Mouse (Mus musculus): ENCODE measurements around the gene 2310061I04Rik. TPM values are rescaled to one million over a fixed set of nuclear protein-coding genes. Genes with fewer than 3 reads are reported as not detected.

The 2310061I04Rik gene
- polyA plus RNA-seq, 1 experiment, result 36.9 TPM

DNA sequence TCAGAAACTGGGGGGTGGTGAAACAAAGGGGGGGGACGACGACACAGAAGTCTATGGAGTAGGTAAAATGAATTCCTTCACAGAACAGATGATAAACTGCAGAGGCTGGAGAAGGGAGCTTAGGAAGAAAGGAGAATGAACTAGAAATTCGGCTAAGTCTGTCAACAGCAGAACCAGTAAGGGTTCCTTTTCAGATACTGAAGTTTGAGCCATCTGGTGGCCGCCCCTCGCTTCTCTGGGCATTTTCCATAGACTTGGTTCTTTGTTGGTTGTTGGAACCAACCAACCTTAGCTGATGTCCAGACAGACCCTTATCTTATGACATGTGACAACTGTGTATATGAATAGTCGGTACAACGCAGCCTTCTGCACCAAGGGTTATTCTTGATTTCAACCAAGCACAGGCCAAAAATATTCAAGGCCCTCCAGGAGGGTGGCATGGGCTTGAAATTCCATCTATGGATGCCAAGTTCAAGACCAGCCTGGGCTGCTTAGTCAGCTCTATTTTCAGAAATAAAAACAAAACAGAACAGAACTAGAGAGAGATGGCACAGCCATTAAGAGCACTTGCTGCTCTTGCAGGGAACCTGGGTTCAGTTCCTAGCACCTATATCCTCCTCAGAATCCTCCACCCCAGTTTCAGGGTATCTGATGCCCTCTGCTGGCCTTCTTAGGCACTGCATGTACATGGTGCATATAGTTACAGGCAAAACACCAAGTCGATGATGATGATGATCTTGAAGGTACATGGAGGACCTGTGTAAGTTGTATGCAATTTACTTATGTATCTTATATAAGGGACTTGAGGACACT is 26.1 kb downstream of the 2310061I04Rik start:
- H3K4me1 ChIP-seq (ENCODE audit: control insufficient read depth, insufficient read depth, low read length), result peaks cover 14% of the 10 kb centered on the region
- H3K4me3 ChIP-seq (ENCODE audit: insufficient read depth, low read length), result peak overlapping the region; percentile 98
- 0 out of 2 replicates have a peak, but pooled peaks have one; percentile 30 for TF ChIP-seq CTCF (IDR thresholded peaks at IDR 0.05; ENCODE audit: low read depth, low read length)
- no peak for TF ChIP-seq POLR2A (IDR thresholded peaks at IDR 0.05; ENCODE audit: borderline replicate concordance, low read depth, low read length)
- peak overlapping the region; percentile 99 for H3K27ac ChIP-seq (ENCODE audit: insufficient read depth, low read depth, low read length)

DNA sequence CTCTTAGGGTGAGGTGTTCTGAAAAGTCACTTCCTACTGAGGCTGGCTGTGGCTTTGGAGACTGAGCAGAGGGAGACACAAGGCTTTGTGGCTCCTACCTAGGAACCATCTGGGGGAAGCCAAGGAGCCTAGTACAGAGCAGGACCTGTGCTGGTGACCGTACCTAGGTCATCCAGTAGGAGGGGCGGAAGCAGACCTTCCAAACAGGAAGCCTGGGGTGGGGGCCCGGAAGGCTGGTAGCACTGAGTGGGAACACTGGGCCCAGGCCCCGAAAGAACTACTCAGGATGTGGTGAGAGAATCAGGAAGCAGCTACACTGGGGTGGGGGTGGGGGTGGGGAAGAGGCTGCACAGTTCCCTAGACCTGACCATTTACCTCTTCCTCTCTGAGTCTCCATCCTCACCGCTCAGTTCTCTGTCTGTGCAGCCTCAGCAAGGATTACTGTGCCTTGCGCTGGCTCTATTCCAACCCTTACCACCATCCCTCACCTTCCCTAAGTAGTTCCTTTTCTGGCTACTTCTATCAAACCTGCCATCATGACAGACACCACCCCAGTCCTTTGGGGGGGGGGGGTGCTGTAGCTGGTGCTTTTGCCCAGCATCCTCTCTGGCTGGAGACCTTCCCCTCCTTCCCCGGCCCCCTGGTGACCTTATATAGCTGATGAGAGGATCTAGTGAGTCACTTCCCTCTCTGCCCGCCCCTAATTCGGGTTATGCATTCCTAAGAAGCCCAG is 26.9 kb downstream of the 2310061I04Rik start:
- peak overlapping the region; percentile 99 for H3K27ac ChIP-seq (ENCODE audit: insufficient read depth, low read depth, low read length)
- TF ChIP-seq POLR2A (IDR thresholded peaks at IDR 0.05; ENCODE audit: borderline replicate concordance, low read depth, low read length), result no peak
- 0 out of 2 replicates have a peak, but pooled peaks have one; percentile 7 for TF ChIP-seq CTCF (IDR thresholded peaks at IDR 0.05; ENCODE audit: low read depth, low read length)
- peak overlapping the region; percentile 98 for H3K4me3 ChIP-seq (ENCODE audit: insufficient read depth, low read length)
- H3K4me1 ChIP-seq (ENCODE audit: control insufficient read depth, insufficient read depth, low read length), result peaks cover 14% of the 10 kb centered on the region

DNA sequence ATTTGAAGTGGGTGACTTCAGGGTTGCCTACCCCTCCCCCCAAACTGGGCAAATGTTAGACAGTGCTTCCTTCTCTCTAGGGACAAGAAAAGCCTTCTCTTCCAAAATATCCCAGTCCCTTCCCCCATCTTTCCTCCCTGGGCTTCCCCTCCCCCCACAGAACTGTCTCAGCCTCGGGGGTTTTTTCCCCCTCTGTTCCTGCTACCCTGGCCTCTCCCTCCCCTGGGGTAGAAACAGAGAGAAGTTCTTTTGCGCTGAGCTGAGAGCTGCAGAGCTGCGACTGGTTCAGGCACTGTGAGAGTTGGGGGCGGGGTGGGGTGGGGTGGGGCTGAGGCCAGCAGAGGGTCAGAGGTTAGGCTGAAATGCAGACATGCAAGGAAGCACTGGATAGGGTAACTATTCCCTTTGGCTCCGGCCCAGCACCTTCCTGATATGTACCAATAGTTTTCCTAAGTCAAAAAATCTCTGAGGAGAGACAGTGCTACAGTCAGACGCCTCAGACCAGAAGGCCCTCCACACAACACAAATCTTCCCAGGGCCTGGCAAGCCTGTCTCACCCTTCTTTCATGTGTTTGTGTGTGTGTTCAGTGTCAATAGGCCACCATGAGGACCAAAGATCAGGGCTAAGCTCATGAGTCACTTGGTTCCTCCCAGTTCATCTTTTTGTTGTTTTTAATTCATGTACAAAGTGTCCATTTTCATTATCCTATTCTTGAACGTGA is 27.7 kb downstream of the 2310061I04Rik start:
- Histone ChIP-seq H3K4me3 (ENCODE audit: insufficient read depth, low read length) (peak overlapping the region; percentile 98), H3K4me1 (ENCODE audit: control insufficient read depth, insufficient read depth, low read length) (peaks cover 21% of the 10 kb centered on the region), H3K27ac (ENCODE audit: insufficient read depth, low read depth, low read length) (peak overlapping the region; percentile 99)
- no peak for TF ChIP-seq CTCF (IDR thresholded peaks at IDR 0.05; ENCODE audit: low read depth, low read length)
- no peak for TF ChIP-seq POLR2A (IDR thresholded peaks at IDR 0.05; ENCODE audit: borderline replicate concordance, low read depth, low read length)

DNA sequence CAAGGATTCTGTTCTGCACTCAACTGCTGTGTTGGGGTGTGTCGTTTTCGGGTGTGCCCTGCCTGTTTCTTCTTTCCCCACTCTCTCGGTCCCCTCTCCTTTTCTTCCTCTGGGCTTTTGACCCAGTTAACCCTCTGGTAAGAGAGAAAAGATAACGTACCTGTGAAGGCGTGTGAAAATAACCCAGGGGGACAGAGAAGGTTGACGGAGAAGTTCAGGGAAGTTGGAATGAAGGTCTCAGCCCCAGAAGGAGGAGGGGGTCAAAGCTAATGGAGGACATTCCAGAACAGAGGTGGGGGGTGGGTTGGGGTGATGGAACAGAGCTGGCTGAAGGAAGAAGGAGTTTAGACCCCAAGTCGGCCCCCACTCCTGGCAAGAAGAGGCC is 28.3 kb downstream of the 2310061I04Rik start:
- Histone ChIP-seq H3K4me3 (ENCODE audit: insufficient read depth, low read length) (peak overlapping the region; percentile 98), H3K4me1 (ENCODE audit: control insufficient read depth, insufficient read depth, low read length) (peaks cover 23% of the 10 kb centered on the region), H3K27ac (ENCODE audit: insufficient read depth, low read depth, low read length) (peak overlapping the region; percentile 99)
- TF ChIP-seq POLR2A (IDR thresholded peaks at IDR 0.05; ENCODE audit: borderline replicate concordance, low read depth, low read length), result no peak
- no peak for TF ChIP-seq CTCF (IDR thresholded peaks at IDR 0.05; ENCODE audit: low read depth, low read length)

DNA sequence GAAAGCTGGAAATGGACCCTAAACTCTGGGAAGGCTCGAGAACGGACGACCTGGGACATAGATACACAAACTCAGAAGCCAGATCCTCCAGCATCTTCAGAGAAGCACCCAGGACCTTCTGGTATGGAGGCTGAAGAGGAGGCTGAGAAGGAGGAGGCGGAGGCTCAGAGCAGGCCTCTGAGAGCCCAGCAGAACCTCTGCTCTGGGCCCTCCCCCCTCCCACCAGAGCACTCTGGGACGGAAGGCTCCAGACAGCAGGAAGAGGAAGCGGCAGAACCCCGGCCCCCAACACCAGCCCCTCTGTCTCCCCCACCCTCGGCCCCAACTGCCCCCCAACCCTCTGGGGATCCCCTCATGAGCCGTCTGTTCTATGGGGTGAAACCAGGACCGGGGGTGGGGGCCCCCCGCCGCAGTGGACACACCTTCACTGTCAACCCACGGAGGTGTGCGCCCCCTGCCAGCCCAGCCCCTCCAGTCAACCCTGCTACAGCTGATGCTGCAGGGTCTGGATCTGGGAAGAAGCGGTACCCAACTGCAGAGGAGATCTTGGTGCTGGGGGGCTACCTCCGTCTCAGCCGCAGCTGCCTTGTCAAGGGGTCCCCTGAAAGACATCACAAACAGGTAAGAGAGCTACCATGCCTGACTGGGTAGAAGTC is 28.9 kb downstream of the 2310061I04Rik start:
- H3K27ac ChIP-seq (ENCODE audit: insufficient read depth, low read depth, low read length), result peak overlapping the region; percentile 99
- no peak for TF ChIP-seq POLR2A (IDR thresholded peaks at IDR 0.05; ENCODE audit: borderline replicate concordance, low read depth, low read length)
- TF ChIP-seq CTCF (IDR thresholded peaks at IDR 0.05; ENCODE audit: low read depth, low read length), result no peak
- peak overlapping the region; percentile 98 for H3K4me3 ChIP-seq (ENCODE audit: insufficient read depth, low read length)
- H3K4me1 ChIP-seq (ENCODE audit: control insufficient read depth, insufficient read depth, low read length), result peaks cover 21% of the 10 kb centered on the region

DNA sequence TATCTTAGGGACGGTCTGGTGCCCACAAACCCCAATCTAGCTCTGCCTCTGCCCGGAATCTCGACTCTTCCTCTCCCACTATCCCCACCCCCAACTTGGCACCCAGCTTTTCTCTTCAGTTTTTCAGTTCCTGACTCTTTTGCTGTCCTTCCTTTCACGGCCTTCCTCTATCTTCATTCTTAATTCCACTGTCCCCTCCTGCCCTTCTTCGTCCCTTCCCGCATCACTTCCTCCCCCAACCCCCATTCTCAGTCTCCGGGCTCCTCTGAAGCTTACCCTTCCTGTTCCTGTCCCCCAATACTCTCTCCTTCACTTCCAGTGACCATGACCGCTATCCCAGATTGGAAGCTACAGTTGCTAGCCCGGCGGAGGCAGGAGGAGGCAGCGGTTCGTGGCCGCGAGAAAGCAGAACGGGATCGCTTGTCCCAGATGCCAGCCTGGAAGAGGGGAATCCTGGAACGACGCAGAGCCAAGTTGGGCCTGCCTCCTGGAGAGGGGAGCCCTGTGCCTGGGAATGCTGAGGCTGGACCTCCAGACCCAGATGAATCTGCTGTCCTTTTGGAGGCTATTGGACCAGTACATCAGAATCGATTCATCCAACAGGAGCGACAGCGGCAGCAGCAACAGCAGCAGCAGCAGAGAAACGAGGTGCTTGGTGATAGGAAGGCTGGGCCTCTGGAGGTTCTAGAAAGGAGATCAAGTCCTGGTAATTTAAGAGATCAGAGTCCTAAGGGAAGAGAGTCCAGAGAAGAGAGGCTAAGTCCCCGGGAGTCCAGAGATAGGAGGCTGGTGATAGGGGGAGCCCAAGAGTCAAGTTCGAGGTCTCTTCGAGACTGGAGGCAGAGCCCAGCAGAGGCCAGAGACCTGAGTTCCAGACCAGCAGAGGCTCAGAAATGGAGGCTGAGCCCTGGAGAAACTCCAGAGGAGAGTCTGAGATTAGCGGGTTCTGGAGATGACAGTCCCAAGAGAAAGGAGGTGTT is 30.0 kb downstream of the 2310061I04Rik start:
- Histone ChIP-seq H3K4me1 (ENCODE audit: control insufficient read depth, insufficient read depth, low read length) (peaks cover 16% of the 10 kb centered on the region), H3K27ac (ENCODE audit: insufficient read depth, low read depth, low read length) (peak overlapping the region; percentile 96), H3K4me3 (ENCODE audit: insufficient read depth, low read length) (peak overlapping the region; percentile 98)
- TF ChIP-seq POLR2A (IDR thresholded peaks at IDR 0.05; ENCODE audit: borderline replicate concordance, low read depth, low read length) (no peak), CTCF (IDR thresholded peaks at IDR 0.05; ENCODE audit: low read depth, low read length) (no peak; the same call in 1 of the 2 replicates)

DNA sequence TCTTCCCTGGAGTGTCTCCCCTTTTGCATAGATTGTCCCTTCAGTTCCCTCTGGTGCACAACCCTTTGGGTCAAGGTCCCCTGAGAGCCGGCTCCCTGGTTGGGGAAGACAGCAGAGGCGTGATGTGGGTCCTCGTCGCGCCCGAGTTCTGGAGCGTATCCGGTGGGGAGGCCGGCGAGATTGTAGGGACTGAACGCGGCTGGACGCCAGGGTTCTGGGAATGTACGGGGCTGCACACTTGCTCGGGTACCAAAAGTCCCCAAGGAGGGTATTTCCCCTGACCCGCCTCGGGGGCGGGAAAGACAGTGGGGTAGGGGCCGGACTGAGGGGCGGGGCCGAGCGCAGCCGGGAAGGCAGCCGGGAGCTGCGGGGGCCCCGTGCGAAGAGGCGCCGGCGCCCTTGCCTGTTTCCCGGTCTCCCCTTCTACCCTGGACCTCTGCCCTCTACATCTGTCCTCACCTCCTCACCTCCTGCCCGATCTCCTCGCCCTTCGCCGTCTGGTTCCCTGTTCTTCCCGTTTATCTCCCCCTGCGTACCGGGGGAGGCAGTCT is 30.9 kb downstream of the 2310061I04Rik start:
- TF ChIP-seq CTCF (IDR thresholded peaks at IDR 0.05; ENCODE audit: low read depth, low read length) (no peak), POLR2A (IDR thresholded peaks at IDR 0.05; ENCODE audit: borderline replicate concordance, low read depth, low read length) (no peak)
- H3K27ac ChIP-seq (ENCODE audit: insufficient read depth, low read depth, low read length), result peak overlapping the region; percentile 96
- peak overlapping the region; percentile 98 for H3K4me3 ChIP-seq (ENCODE audit: insufficient read depth, low read length)
- peaks cover 15% of the 10 kb centered on the region for H3K4me1 ChIP-seq (ENCODE audit: control insufficient read depth, insufficient read depth, low read length)

Data from bone marrow macrophage, adult 2 months (primary cell).